Mouse (Mus musculus) forebrain, embryonic 16.5 days (tissue): ENCODE measurements at regions not wholly inside any gene's neighbourhood (a gene's known extent, or its start where the extent isn't known, plus 50 kb on each side); places are given as distances from the start of the nearest gene placed in this dataset. TPM values are rescaled to one million over a fixed set of nuclear protein-coding genes. Genes with fewer than 3 reads are reported as not detected.

Experiments used
- ATAC-seq: fragments of 200-750 bp; cut with Nextera tagmentation; 2 replicates; pipeline ENCODE4 v1.8.0; 2017; ENCODE audit warnings: mild to moderate bottlenecking, moderate library complexity
- H3K27ac ChIP-seq: fragments of 300-500 bp; sonication (generic); 2 replicates; pipeline ENCODE4 v1.5.1; 2014; ENCODE audit warnings: low read length, control low read depth
- H3K27me3 ChIP-seq: fragments of 300-500 bp; sonication (generic); replicated peaks from 2 replicates; pipeline ENCODE4 v1.6.1; 2014; ENCODE audit warnings: low read length; ENCODE audit not compliant: control insufficient read depth, insufficient read depth
- H3K36me3 ChIP-seq: fragments of 300-500 bp; sonication (generic); 2 replicates; pipeline ENCODE4 v1.6.1; 2014; ENCODE audit not compliant: control insufficient read depth, insufficient read depth
- H3K4me1 ChIP-seq: fragments of 300-500 bp; sonication (generic); replicated peaks from 2 replicates; pipeline ENCODE4 v1.6.1; 2014; ENCODE audit warnings: low read length; ENCODE audit not compliant: control insufficient read depth, insufficient read depth
- H3K4me2 ChIP-seq: fragments of 300-500 bp; sonication (generic); 2 replicates; pipeline ENCODE4 v1.6.1; 2014; ENCODE audit warnings: mild to moderate bottlenecking, low read length, control low read depth
- H3K4me3 ChIP-seq: fragments of 300-500 bp; sonication (generic); replicated peaks from 2 replicates; pipeline ENCODE4 v1.5.1; 2014; ENCODE audit warnings: mild to moderate bottlenecking, low read length, control low read depth
- H3K9ac ChIP-seq: fragments of 300-500 bp; sonication (generic); replicated peaks from 2 replicates; pipeline ENCODE4 v1.6.1; 2014; ENCODE audit warnings: low read depth, low read length, control low read depth
- H3K9me3 ChIP-seq: fragments of 300-500 bp; sonication (generic); 2 replicates; pipeline ENCODE4 v1.6.1; 2016; ENCODE audit warnings: low read length; ENCODE audit not compliant: control insufficient read depth
- WGBS: fragments of 180-500 bp; shearing (Covaris S2); extraction: QIAGEN DNeasy Blood & Tissue Kit; methylation state at CpG from one replicate; pipeline ENCODE4 v1.1.7; 2014; 5-methylcytosine and 5-hydroxymethylcytosine counted together
- microRNA-seq: library from miRNA; unstranded; fragments of <30 nt; microRNA quantifications from one replicate; pipeline ENCODE4, GENCODE M21; 2017

- Histone ChIP-seq H3K27me3 (no peaks in the 10 kb centered on the region), H3K27ac (no peak overlapping the region), H3K36me3 (no peaks in the 10 kb centered on the region), H3K4me3 (no peak overlapping the region), H3K4me1 (no peaks in the 10 kb centered on the region), H3K9me3 (no peaks in the 10 kb centered on the region), H3K4me2 (no peak overlapping the region), H3K9ac (no peak overlapping the region)
- 47% methylated on average over 5 of the region's 5 CpGs for WGBS
- ATAC-seq, result no peak
Observed at GRCm38 (mm10) chr8:44576993-44577392, 358.3 kb upstream of the Fat1 start.

Small RNA genes lying in the stretch of these regions (microRNA-seq; reads per million reads assigned to microRNA genes)
- not detected for gene Gm26241
